Comparison of ENCODE assay signal across 13 mouse cellular contexts in the genomic region with DNA sequence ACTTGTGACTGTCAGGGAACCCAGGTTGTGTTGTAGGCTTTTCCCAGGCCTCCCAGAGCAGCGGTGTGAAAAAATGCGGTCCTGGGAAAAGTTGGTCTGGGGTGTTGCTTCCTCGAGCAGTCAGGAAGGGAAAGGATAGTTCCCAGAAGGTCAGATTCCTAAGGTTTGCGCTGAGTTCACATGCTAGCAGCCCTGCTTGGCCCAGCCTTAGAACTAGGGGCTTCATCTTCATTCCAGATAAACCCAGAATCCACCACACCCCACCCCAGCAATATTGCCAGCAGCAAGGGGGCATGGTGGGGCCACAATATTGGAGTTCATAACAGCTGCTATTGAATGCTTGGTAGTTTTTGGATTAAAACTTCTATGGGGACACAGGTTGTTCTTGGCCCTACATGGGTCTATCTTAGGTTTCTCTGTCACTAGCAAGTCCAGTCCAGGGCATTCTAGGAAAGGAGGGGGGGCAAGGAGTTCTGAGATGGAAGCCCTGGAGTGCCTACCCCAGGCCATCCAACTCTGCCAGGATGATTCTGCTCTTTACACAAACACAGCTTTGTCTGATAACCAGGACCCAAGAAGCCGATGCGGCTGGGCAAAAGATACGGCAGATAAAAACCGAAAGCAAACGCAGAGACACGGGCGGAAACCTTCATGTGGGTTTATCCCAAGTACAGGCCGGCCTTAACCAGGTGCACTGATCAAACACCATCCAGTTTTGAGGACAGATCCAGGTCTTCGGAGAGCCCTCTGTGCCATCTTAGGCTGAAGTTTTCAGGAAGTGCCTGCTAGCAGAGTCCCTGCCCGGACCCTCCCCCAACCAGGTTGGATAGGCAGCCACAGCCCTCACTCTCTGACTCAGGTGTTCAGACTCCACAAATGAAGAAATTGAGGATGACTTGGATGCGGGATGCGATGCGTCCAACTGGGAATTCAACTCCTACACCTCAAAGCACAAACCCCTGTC. TPM values are rescaled to one million over a fixed set of nuclear protein-coding genes. Genes with fewer than 3 reads are reported as not detected.
DNase-seq lines count a peak whose midpoint lies in the region; ATAC-seq and TF ChIP-seq lines count a peak whose summit lies in the region.
"Had no signal": no experiment of that assay in that cellular context is flagged by ENCODE, and none has a peak within 500 bp of the region (broad histone marks: within the 10 kb centered on the region; RNA-seq: fewer than 3 reads in every experiment).

No protein-coding gene starts in this region.

- ATAC-seq in heart, postnatal 0 days (ENCODE audit: insufficient read depth, low read depth) = no peak
- no peak for ATAC-seq in embryonic facial prominence, embryonic 11.5 days (replicated peaks; ENCODE audit: insufficient number of reproducible peaks, low FRiP score, low TSS enrichment, low read depth)
- no peak for ATAC-seq in limb, embryonic 12.5 days (ENCODE audit: insufficient number of reproducible peaks, insufficient read depth, low FRiP score, low TSS enrichment, low read depth)

- H3K27ac ChIP-seq in heart, postnatal 0 days (ENCODE audit: low read depth) = peak overlapping the region; percentile 22; the same call in 1 of the 2 replicates
- no peak overlapping the region for H3K27ac ChIP-seq in embryonic facial prominence, embryonic 11.5 days (replicated peaks; ENCODE audit: low read depth, low read length)
- H3K27ac ChIP-seq in limb, embryonic 12.5 days = no peak overlapping the region
- H3K27ac ChIP-seq: gastrocnemius, adult 2 months; liver, embryonic 15.5 days had no signal

- no peak for DNase-seq in heart, postnatal 0 days (ENCODE audit: low spot score)
- DNase-seq in heart, postnatal 4 days = no peak
- peak; percentile 28 for DNase-seq in NIH3T3 (ENCODE audit: low read depth)
- DNase-seq in embryonic facial prominence, embryonic 11.5 days (ENCODE audit: low spot score) = peak; percentile 12
- no peak for DNase-seq in urinary bladder, postnatal 10 days (ENCODE audit: low spot score)
- DNase-seq in urinary bladder, adult 18-20 months (ENCODE audit: low spot score in 2 of 2) = no peak
- DNase-seq in right cerebral cortex, postnatal 36 days (ENCODE audit: low spot score in 2 of 2) = no peak
- DNase-seq: adrenal gland, postnatal 14 days; cerebellum, adult 9-11 months; gastrocnemius, adult 2 months had no signal

- H3K27me3 ChIP-seq in heart, postnatal 0 days (ENCODE audit: control insufficient read depth, insufficient read depth, low read length) = peaks cover 100% of the 10 kb centered on the region
- H3K27me3 ChIP-seq in embryonic facial prominence, embryonic 11.5 days (ENCODE audit: control insufficient read depth, insufficient read depth, low read length) = peaks cover 73% of the 10 kb centered on the region
- peaks cover 94% of the 10 kb centered on the region for H3K27me3 ChIP-seq in limb, embryonic 12.5 days

- H3K9ac ChIP-seq in heart, postnatal 0 days (replicated peaks; ENCODE audit: low read depth, low read length) = peak overlapping the region; percentile 46
- H3K9ac ChIP-seq in embryonic facial prominence, embryonic 11.5 days (replicated peaks; ENCODE audit: low read length) = peak overlapping the region; percentile 68
- 0 out of 2 replicates have a peak overlapping the region, but pooled peaks have one; percentile 18 for H3K9ac ChIP-seq in limb, embryonic 12.5 days (replicated peaks)
- H3K9ac ChIP-seq: liver, embryonic 15.5 days had no signal

- no peak for TF ChIP-seq EP300 in heart, postnatal 0 days (IDR thresholded peaks at IDR 0.05; ENCODE audit: low read depth)

- H3K4me2 ChIP-seq in heart, postnatal 0 days (ENCODE audit: low read depth, low read length) = peak overlapping the region; percentile 65
- H3K4me2 ChIP-seq in embryonic facial prominence, embryonic 11.5 days (ENCODE audit: low read depth, low read length) = peak overlapping the region; percentile 46
- H3K4me2 ChIP-seq in limb, embryonic 12.5 days = peak overlapping the region; percentile 91
- H3K4me2 ChIP-seq: liver, embryonic 15.5 days had no signal

- 0 out of 2 replicates have a peak, but pooled peaks cover 5% of the 10 kb centered on the region for H3K4me1 ChIP-seq in heart, postnatal 0 days (ENCODE audit: control insufficient read depth, insufficient read depth)
- H3K4me1 ChIP-seq in embryonic facial prominence, embryonic 11.5 days (ENCODE audit: control insufficient read depth, insufficient read depth, low read length) = peaks cover 8% of the 10 kb centered on the region
- H3K4me1 ChIP-seq in limb, embryonic 12.5 days (replicated peaks) = peaks cover 41% of the 10 kb centered on the region

- no peaks in the 10 kb centered on the region for H3K9me3 ChIP-seq in heart, postnatal 0 days (replicated peaks; ENCODE audit: control insufficient read depth, low read length)
- H3K9me3 ChIP-seq in embryonic facial prominence, embryonic 11.5 days (replicated peaks; ENCODE audit: control insufficient read depth, low read length) = no peaks in the 10 kb centered on the region
- no peaks in the 10 kb centered on the region for H3K9me3 ChIP-seq in limb, embryonic 12.5 days
- H3K9me3 ChIP-seq: liver, embryonic 15.5 days had no signal

- H3K4me3 ChIP-seq in heart, postnatal 0 days (ENCODE audit: low read depth, low read length) = peak overlapping the region; percentile 58
- peak overlapping the region; percentile 67 for H3K4me3 ChIP-seq in embryonic facial prominence, embryonic 11.5 days (ENCODE audit: low read depth, low read length)
- H3K4me3 ChIP-seq in limb, embryonic 12.5 days (replicated peaks) = peak overlapping the region; percentile 62
- H3K4me3 ChIP-seq: gastrocnemius, adult 2 months; liver, embryonic 15.5 days had no signal

- no peak for TF ChIP-seq CTCF in heart, postnatal 0 days (IDR thresholded peaks at IDR 0.05; ENCODE audit: low read depth)

- 33% methylated on average over 17 of the region's 17 CpGs for WGBS in heart, postnatal 0 days
- 8% methylated on average over 17 of the region's 17 CpGs for WGBS in embryonic facial prominence, embryonic 11.5 days
- WGBS in limb, embryonic 12.5 days = 15% methylated on average over 17 of the region's 17 CpGs

- H3K36me3 ChIP-seq in heart, postnatal 0 days (replicated peaks; ENCODE audit: control insufficient read depth, insufficient read depth, low read length) = no peaks in the 10 kb centered on the region
- H3K36me3 ChIP-seq in embryonic facial prominence, embryonic 11.5 days (replicated peaks; ENCODE audit: control insufficient read depth, insufficient read depth, low read depth, low read length) = no peaks in the 10 kb centered on the region
- 0 out of 2 replicates have a peak, but pooled peaks cover 7% of the 10 kb centered on the region for H3K36me3 ChIP-seq in limb, embryonic 12.5 days
- H3K36me3 ChIP-seq: liver, embryonic 15.5 days had no signal

RNA-seq across cellular contexts. Expression of a gene that starts 4.8 kb away (rescaled TPM):
- total RNA-seq in heart, postnatal 0 days (2014; rRNA removed; ENCODE audit: low replicate concordance) = 6.6 and 16.4 TPM in 2 replicates
- polyA plus RNA-seq in heart, postnatal 0 days (2015; fragmentation: Nextera tagmentation; extraction: Ambion mirVana) = 2.5 and 3.3 TPM in 2 replicates
- total RNA-seq in heart, postnatal 4 days (2021) = 1 to 10 TPM; 8.7 to 8.9 TPM
- polyA plus RNA-seq in embryonic facial prominence, embryonic 11.5 days (2014; fragmentation: Nextera tagmentation; extraction: Ambion mirVana) = 15.1 and 15.7 TPM in 2 replicates
- 6.0 and 8.6 TPM in 2 replicates for polyA plus RNA-seq in limb, embryonic 12.5 days (2016; fragmentation: Nextera tagmentation; extraction: Ambion mirVana)
- total RNA-seq: monocyte, adult 5-6 weeks had no signal
- polyA plus RNA-seq: liver, embryonic 15.5 days had no signal

RNA-seq across cellular contexts. Expression of a gene that starts 7.0 kb away (rescaled TPM):
- 0.35 and 1.9 TPM in 2 replicates for total RNA-seq in heart, postnatal 0 days (2014; rRNA removed; ENCODE audit: low replicate concordance)
- 0.12 and 0.16 TPM in 2 replicates for polyA plus RNA-seq in heart, postnatal 0 days (2015; fragmentation: Nextera tagmentation; extraction: Ambion mirVana)
- total RNA-seq in heart, postnatal 4 days (2021) = under 1 TPM; 0.56 to 0.60 TPM
- 4.4 and 4.7 TPM in 2 replicates for polyA plus RNA-seq in embryonic facial prominence, embryonic 11.5 days (2014; fragmentation: Nextera tagmentation; extraction: Ambion mirVana)
- polyA plus RNA-seq in limb, embryonic 12.5 days (2016; fragmentation: Nextera tagmentation; extraction: Ambion mirVana) = 0.08 TPM in 2 replicates
- total RNA-seq: gastrocnemius, adult 2 months had no signal

RNA-seq across cellular contexts. Expression of a gene that starts 12.5 kb away (rescaled TPM):
- total RNA-seq in heart, postnatal 0 days (2014; rRNA removed; ENCODE audit: low replicate concordance) = 26.5 and 26.8 TPM in 2 replicates
- polyA plus RNA-seq in heart, postnatal 0 days (2015; fragmentation: Nextera tagmentation; extraction: Ambion mirVana) = 22.7 and 24.3 TPM in 2 replicates
- 10 to 100 TPM; 14.5 to 15.3 TPM for total RNA-seq in heart, postnatal 4 days (2021)
- polyA plus RNA-seq in embryonic facial prominence, embryonic 11.5 days (2014; fragmentation: Nextera tagmentation; extraction: Ambion mirVana) = 50.0 and 52.5 TPM in 2 replicates
- polyA plus RNA-seq in limb, embryonic 12.5 days (2016; fragmentation: Nextera tagmentation; extraction: Ambion mirVana) = 68.3 and 71.7 TPM in 2 replicates

RNA-seq across cellular contexts. Expression of a gene that starts 36.6 kb away (rescaled TPM):
- total RNA-seq in heart, postnatal 0 days (2014; rRNA removed; ENCODE audit: low replicate concordance) = 1.3 and 3.1 TPM in 2 replicates
- 0.23 and 0.32 TPM in 2 replicates for polyA plus RNA-seq in heart, postnatal 0 days (2015; fragmentation: Nextera tagmentation; extraction: Ambion mirVana)
- under 1 TPM; 0.43 to 0.50 TPM for total RNA-seq in heart, postnatal 4 days (2021)
- 19.6 and 24.5 TPM in 2 replicates for polyA plus RNA-seq in embryonic facial prominence, embryonic 11.5 days (2014; fragmentation: Nextera tagmentation; extraction: Ambion mirVana)
- polyA plus RNA-seq in limb, embryonic 12.5 days (2016; fragmentation: Nextera tagmentation; extraction: Ambion mirVana) = 0.33 and 1.4 TPM in 2 replicates
- total RNA-seq: monocyte, adult 5-6 weeks had no signal

Comparison
In these comparisons a context has a peak if more than half of its experiments do, and no peak if none do; other contexts are left out.
1. DNase-seq: peak in NIH3T3 (single experiment) and embryonic facial prominence, embryonic 11.5 days (single experiment); none in heart, postnatal 0 days (single experiment), heart, postnatal 4 days (single experiment), urinary bladder, postnatal 10 days (single experiment), urinary bladder, adult 18-20 months (0 of 2) and right cerebral cortex, postnatal 36 days (0 of 2).
2. H3K9ac ChIP-seq: peak in every context shown above with its lines; median percentile 68 in embryonic facial prominence, embryonic 11.5 days; 46 in heart, postnatal 0 days; 18 in limb, embryonic 12.5 days.
3. Peak in every context shown above with its lines, with median percentiles within 50 percentile points of each other: H3K4me2 ChIP-seq and H3K4me3 ChIP-seq.